Mouse (Mus musculus) G1E-ER4 (cell line): ENCODE measurements around the gene Myl3. TPM values are rescaled to one million over a fixed set of nuclear protein-coding genes. Genes with fewer than 3 reads are reported as not detected.

Experiments used
- GATA1 ChIP-seq: IDR thresholded peaks from one replicate; pipeline ENCODE4 v1.8.0; 2012; ENCODE audit warnings: low read length, inconsistent platforms
- polyA plus RNA-seq: library from polyadenylated mRNA; stranded (reverse); fragments of >175 nt; gene quantifications from 2 replicates; pipeline ENCODE4 v1.2.3, GENCODE M21; 2012

Myl3 gene
- polyA plus RNA-seq, 1 experiment, result not detected

- TF ChIP-seq GATA1, result no peak
Observed at GRCm38 (mm10) chr9:110775269-110776022, 33.8 kb downstream of the Myl3 start.

DNA sequence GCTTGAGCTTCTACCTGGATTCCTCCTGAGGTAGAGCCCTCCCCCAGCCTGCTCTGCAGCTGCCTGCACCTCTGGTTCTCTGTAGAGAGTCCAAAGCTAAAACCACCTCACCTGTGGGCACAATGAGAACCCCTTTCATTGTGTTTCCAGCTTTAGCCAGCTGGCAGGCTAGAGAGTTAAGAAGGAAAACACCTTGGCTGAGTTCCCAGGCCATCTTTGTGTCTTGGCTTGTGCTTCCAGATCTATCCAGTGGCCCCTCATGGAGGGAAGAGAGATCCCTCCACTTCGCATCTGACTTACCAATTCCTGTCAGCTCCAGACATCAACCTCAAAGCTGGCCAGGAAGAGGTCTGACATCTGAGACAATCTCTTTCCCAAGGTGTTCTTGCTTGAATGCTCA lies 36.4 kb downstream of the Myl3 start:
- no peak for TF ChIP-seq GATA1

DNA sequence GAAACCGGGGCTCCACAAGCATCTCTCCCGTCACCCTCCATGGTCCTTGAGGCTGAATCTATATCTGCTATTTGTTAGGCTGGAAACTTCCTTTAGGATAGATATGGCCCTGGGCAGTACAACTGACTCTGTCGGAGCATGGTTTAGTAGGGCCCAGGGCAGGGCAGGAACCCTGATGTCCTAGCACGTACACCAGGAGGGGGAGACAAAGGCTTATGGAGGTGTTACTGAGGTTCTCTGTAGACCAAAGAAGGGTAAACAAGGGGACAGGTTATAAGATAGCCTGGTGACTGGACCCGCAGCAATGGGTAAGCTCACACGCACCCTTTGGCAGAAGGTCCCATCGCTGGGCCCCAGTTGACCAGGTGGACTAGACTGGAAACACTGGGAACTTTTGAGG lies 36.9 kb downstream of the Myl3 start:
- no peak for TF ChIP-seq GATA1

DNA sequence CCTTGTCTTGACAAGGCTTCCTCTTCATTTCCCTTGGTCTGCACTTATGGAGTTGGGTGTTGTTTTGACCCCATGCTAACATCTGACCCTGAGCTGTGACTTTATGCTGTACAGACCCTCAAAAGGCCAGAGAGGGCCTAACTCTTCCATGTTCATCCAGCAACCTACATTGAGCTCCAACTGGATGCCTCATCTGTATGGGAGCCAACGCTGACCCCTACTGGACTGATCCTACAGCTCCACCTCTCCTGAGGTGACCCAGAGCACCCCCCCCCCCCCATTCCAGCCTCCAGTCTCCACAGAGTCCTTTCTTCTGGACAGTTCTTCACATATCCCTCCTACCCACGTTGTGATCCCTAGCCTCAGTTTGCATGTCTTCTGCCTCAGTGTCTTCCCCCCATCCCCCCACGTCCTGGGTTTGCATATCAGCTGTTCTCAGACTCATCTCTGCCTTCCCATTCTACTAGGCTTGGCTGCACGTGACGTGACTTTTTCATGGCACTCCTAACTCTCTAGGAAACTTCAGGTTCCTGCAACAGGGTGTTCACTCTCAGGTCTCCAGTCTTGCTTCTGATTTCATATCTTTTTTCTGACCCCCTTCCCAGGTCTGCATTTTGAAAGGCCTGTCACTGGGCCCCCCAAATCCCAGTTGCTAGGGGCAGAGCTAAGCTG lies 37.7 kb downstream of the Myl3 start:
- TF ChIP-seq GATA1, result no peak

DNA sequence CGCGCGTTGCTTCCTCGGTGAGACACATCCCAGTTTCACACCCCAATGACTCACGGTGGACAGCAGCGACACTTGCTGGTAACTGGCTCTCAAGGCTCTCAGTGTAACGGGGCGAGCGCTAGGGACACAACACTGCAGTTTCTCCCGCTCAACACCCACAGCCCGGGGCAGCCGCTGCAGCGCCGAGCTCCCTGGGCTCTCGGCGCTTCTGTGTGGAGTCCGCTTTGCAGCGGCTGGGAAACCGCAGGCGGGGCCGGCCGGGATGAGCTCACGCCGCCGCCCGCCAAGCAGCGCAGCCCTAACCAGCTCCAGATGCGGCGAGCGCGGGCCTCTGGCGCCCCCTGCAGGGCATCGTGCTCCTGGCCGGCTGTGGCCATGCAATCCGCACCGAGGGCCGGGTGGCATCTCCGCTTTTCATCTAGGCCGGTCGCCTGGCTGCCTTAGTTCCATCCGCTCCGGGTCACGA lies 39.6 kb downstream of the Myl3 start:
- no peak for TF ChIP-seq GATA1

DNA sequence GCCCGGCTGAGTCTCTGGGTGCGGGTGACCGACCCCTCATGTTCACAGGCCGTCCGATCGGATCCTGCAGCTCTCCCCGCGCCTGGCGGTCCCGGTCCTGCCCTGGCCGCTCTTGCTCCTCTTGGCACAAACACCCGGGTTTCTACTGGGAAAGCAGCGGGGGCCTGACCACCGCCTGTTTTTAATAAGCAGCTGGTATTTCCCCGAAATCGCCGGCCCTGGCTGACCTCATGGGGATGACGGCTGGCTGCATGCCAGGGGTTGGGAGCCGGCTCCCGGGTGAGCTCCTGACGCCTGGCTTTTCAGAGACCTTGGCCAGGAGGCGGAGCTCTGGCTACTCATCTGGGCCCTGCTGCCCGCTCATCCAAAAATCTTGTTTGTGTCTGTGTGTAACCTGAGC lies 40.1 kb downstream of the Myl3 start:
- no peak for TF ChIP-seq GATA1

DNA sequence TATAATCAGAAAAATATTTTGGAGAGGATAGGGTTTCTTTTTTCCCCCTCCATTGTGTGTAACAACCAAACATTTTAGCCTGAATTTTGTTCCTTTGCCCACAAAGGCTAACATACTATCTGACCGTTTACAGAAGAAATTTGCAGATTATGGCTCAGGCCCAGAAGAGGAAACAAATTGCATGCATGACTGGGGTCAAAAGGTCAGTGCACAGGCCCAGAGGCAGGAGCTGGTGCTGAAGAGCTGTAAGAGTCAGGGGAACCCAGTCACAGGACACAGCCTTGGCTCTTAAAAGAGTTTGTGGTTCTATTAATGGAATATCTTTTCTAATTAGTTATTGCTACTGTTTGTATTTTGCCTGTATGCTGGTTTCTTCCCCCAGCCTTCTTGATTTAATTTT lies 42.0 kb downstream of the Myl3 start:
- TF ChIP-seq GATA1, result no peak

DNA sequence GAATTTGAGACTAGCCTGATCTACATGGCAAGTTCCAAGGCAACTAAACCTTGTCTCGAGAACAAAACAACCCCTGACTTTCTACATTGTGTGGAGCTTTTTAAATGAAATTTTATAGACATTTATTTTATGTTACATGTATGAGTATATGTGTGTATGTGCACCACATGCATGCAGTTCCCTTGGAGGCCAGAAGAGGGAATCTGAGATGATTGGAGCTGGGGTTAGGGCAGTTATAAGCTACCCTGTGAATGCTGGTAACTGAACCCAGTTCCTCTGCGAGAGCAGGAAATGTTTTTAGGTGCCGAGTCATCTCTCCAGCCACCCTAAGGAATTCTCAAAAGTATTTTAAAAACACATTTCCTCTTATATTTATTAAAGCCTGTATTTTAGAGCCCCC lies 46.5 kb downstream of the Myl3 start:
- no peak for TF ChIP-seq GATA1

DNA sequence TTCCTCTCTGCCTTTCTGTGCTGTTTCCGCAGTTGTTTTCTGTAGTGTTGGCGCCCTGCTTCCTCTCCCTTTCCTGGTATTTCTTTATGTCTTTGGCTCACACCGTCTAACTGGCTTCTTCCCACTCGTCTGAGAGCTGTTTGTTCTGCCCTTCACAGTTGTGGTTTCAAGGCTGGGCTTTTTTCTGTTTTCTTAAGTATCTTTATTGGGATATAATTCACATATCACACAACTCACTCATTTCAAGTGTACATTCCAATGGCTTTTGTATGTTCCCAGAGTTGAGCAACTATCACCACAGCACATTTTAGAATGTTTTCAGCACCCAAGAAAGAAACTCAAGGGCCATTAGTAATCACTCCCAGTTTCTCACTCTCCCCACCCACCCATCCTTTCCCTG lies 48.8 kb downstream of the Myl3 start:
- no peak for TF ChIP-seq GATA1

GRCm38 (mm10) chr9:110797013-110797412 lies 55.4 kb downstream of the Myl3 start:
- no peak for TF ChIP-seq GATA1

DNA sequence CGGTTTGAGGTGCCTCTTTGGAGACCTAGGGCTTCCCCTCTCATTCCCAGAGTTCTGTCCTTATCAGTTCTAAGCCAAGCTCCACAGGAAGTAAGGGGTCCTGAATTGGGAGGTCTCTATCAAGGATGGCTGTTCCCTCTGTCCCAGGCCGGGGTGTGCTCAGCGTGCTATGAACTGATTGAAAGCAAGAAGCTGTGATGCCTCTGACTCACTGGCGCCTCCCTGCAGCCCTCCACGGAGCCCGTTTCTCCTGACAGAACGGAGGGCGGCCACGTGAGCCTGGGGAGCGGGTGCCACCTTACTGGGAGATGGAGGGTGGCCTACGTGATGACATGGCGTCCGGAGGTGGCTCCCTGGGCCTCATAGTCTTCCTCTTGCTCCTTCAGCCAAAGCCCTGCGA lies 56.2 kb downstream of the Myl3 start, which contains the start of gene Prss42:
Gene Prss42, plus strand, starts transcription at position 301 of the 400 bp plus-strand sequence.
- TF ChIP-seq GATA1, result no peak

DNA sequence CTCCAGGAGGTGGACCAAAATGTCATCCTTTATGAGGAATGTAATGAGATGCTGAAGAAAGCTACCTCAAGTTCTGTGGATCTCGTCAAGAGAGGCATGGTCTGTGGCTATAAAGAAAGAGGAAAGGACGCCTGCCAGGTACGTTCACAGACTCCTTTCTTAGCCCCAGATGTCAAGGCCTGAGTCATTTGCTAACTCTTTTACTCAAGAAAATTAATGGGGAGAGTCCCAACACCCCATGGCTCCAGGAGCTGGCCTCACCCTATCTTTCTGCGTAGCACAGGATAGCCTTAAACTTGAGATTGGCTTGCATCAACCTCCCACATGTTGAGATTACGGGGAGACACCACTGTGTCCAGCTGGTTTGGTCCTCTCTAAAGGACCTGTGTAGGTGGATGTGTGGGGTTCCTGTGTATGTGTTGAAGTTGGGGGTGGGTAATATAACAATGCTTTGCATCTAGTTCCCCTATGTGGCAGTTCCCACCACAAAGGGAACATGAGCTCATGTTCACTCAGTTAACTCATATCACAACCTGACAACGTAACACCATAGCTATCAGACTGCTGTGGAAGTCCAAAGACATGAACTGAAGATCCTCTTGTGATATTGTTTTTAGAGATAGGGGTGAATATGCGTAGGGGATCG lies 59.3 kb downstream of the Myl3 start:
- TF ChIP-seq GATA1, result no peak

DNA sequence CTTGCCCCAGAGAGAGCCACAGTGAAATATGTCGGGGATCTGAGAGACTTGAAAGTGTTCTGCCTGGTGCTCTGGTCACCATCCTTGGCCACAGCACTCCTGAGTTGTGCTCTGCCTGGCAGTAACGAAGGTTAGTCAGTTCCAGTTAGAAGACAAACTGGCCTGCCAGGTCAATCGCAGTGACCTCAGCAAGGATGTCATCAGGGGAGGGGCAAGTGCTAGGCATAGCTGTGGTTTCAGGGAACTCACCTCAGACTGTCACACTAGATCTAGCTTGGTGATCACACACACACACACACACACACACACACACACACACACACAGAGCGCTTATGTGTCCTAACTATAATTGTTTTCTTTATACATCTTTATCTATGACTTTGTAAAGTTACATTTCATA lies 61.6 kb downstream of the Myl3 start:
- no peak for TF ChIP-seq GATA1

DNA sequence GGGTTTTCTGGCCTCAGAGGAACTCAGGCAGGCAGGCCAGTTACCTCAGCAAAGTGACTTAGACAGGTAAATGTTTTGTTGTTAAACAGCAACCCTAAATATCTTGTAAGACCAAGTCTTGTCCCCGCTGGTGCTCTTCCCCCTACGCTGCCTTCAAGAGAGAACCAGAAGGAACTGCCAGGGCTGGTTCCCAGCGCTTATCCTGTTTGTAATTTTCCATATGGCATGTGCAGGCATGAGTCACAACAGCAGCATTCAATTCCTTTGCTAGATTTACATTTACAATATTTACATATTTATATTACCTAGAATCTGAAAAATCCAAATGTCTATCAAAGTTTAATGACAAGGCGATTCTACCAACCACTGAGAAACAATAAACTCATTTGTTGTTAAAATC lies 68.4 kb downstream of the Myl3 start:
- no peak for TF ChIP-seq GATA1

DNA sequence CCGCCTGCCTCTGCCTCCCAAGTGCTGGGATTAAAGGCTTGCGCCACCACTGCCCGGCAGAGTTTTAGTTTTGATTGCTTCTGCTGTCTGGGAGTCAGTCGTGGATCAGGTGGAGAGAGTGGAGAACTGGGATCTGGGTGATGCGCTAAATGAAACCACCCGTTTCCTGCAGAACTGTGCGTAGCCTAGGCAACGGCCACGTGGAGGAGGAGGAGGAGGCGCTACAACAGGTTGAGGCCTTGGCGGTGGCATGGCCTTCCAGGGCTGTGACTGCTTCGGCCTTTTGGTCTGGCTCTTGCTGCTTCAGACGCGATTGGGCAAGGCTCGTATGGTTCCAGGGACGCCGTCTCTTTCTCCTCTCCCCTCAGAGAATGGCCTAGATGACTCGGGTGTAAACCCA lies 72.1 kb downstream of the Myl3 start, which contains the start of gene Prss44:
Gene Prss44, plus strand, starts transcription at position 206 of the 400 bp plus-strand sequence.
- no peak for TF ChIP-seq GATA1

Other genes with a start within 250 kb of the Myl3 start
- gene Setd2, start 209.3 kb upstream of the Myl3 start, polyA plus RNA-seq, result 12.2 and 40.5 TPM in 2 replicates
- 3.2 and 4.1 TPM in 2 replicates for gene Nradd, start 117.4 kb upstream of the Myl3 start, polyA plus RNA-seq
- 82.0 and 88.5 TPM in 2 replicates for gene Nbeal2, start 87.7 kb upstream of the Myl3 start, polyA plus RNA-seq
- gene Ccdc12, start 85.4 kb upstream of the Myl3 start, polyA plus RNA-seq, result 420 and 613 TPM in 2 replicates
- gene Pth1r, start 5.3 kb downstream of the Myl3 start, polyA plus RNA-seq, result 0.02 TPM in 1 of 2 replicates, not detected in the other
- gene Prss42, start 56.3 kb downstream of the Myl3 start, polyA plus RNA-seq, result not detected in 2 replicates
- gene Prss44, start 72.1 kb downstream of the Myl3 start, polyA plus RNA-seq, result not detected in 2 replicates
- not detected in 2 replicates for gene Prss43, start 84.8 kb downstream of the Myl3 start, polyA plus RNA-seq
- not detected in 2 replicates for gene Prss45, start 92.7 kb downstream of the Myl3 start, polyA plus RNA-seq
- gene Prss46, start 102.6 kb downstream of the Myl3 start, polyA plus RNA-seq, result not detected in 2 replicates
- not detected in 2 replicates for gene Prss50, start 116.1 kb downstream of the Myl3 start, polyA plus RNA-seq
- gene Als2cl, start 138.0 kb downstream of the Myl3 start, polyA plus RNA-seq, result not detected in 2 replicates
- not detected in 2 replicates for gene Tmie, start 138.3 kb downstream of the Myl3 start, polyA plus RNA-seq
- gene Fam240a, start 175.0 kb downstream of the Myl3 start, polyA plus RNA-seq, result not detected in 2 replicates
- gene Tdgf1, start 204.3 kb downstream of the Myl3 start, polyA plus RNA-seq, result not detected in 2 replicates
- not detected in 2 replicates for gene Lrrc2, start 209.7 kb downstream of the Myl3 start, polyA plus RNA-seq
- not detected in 2 replicates for gene Rtp3, start 248.7 kb downstream of the Myl3 start, polyA plus RNA-seq